Mouse (Mus musculus) hindbrain, embryonic 12.5 days (tissue): ENCODE measurements at regions not wholly inside any gene's neighbourhood (a gene's known extent, or its start where the extent isn't known, plus 50 kb on each side); places are given as distances from the start of the nearest gene placed in this dataset.

Experiments
- ATAC-seq: fragments of 200-750 bp; cut with Nextera tagmentation; 2 replicates; pipeline ENCODE4 v1.8.0; 2017; ENCODE audit warnings: moderate TSS enrichment; ENCODE audit not compliant: low FRiP score
- H3K27ac ChIP-seq: fragments of 300-500 bp; sonication (generic); 2 replicates; pipeline ENCODE4 v1.5.1; 2016; ENCODE audit warnings: mild to moderate bottlenecking
- H3K27me3 ChIP-seq: fragments of 300-500 bp; sonication (generic); 2 replicates; pipeline ENCODE4 v1.6.1; 2016; ENCODE audit warnings: mild to moderate bottlenecking
- H3K36me3 ChIP-seq: fragments of 300-500 bp; sonication (generic); 2 replicates; pipeline ENCODE4 v1.6.1; 2016; ENCODE audit warnings: mild to moderate bottlenecking
- H3K4me1 ChIP-seq: fragments of 300-500 bp; sonication (generic); 2 replicates; pipeline ENCODE4 v1.6.1; 2016
- H3K4me2 ChIP-seq: fragments of 300-500 bp; sonication (generic); replicated peaks from 2 replicates; pipeline ENCODE4 v1.6.1; 2016; ENCODE audit warnings: mild to moderate bottlenecking
- H3K4me3 ChIP-seq: fragments of 300-500 bp; sonication (generic); 2 replicates; pipeline ENCODE4 v1.5.1; 2016; ENCODE audit warnings: mild to moderate bottlenecking
- H3K9ac ChIP-seq: fragments of 300-500 bp; sonication (generic); 2 replicates; pipeline ENCODE4 v1.6.1; 2016; ENCODE audit warnings: mild to moderate bottlenecking, moderate library complexity
- H3K9me3 ChIP-seq: fragments of 300-500 bp; sonication (generic); replicated peaks from 2 replicates; pipeline ENCODE4 v1.6.1; 2016; ENCODE audit warnings: mild to moderate bottlenecking
- WGBS: fragments of 180-500 bp; shearing (Covaris S2); methylation state at CpG from one replicate; pipeline ENCODE4 v1.1.7; 2016; 5-methylcytosine and 5-hydroxymethylcytosine counted together

GRCm38 (mm10) chr14:25341848-25342427, 117.0 kb upstream of the Zmiz1 start:
- Histone ChIP-seq H3K36me3 (no peaks in the 10 kb centered on the region), H3K4me1 (peaks cover 52% of the 10 kb centered on the region), H3K9ac (no peak overlapping the region), H3K27ac (no peak overlapping the region), H3K27me3 (no peaks in the 10 kb centered on the region), H3K4me2 (no peak overlapping the region), H3K9me3 (no peaks in the 10 kb centered on the region), H3K4me3 (no peak overlapping the region)
- 70% methylated on average over 9 of the region's 9 CpGs for WGBS
- ATAC-seq = no peak

- H3K9me3 ChIP-seq = no peaks in the 10 kb centered on the region
- 45% methylated on average over 4 of the region's 4 CpGs for WGBS
- no peak overlapping the region for H3K4me3 ChIP-seq
- H3K27me3 ChIP-seq = no peaks in the 10 kb centered on the region
- no peaks in the 10 kb centered on the region for H3K36me3 ChIP-seq
- no peak for ATAC-seq
- peaks cover 49% of the 10 kb centered on the region for H3K4me1 ChIP-seq
- no peak overlapping the region for H3K4me2 ChIP-seq
- no peak overlapping the region for H3K9ac ChIP-seq
- no peak overlapping the region for H3K27ac ChIP-seq
Observed at GRCm38 (mm10) chr14:25342865-25343565, 116.0 kb upstream of the Zmiz1 start.

GRCm38 (mm10) chr14:25345995-25346394, 113.0 kb upstream of the Zmiz1 start:
- Histone ChIP-seq H3K4me3 (no peak overlapping the region), H3K4me1 (peaks cover 31% of the 10 kb centered on the region), H3K9ac (no peak overlapping the region), H3K27me3 (no peaks in the 10 kb centered on the region), H3K36me3 (no peaks in the 10 kb centered on the region), H3K9me3 (no peaks in the 10 kb centered on the region), H3K27ac (no peak overlapping the region), H3K4me2 (no peak overlapping the region)
- no peak for ATAC-seq
- WGBS = 59% methylated on average over 2 of the region's 2 CpGs

- ATAC-seq = no peak
- Histone ChIP-seq H3K9ac (no peak overlapping the region), H3K4me2 (no peak overlapping the region), H3K4me3 (no peak overlapping the region), H3K27me3 (no peaks in the 10 kb centered on the region), H3K4me1 (peaks cover 22% of the 10 kb centered on the region), H3K36me3 (no peaks in the 10 kb centered on the region), H3K27ac (no peak overlapping the region), H3K9me3 (no peaks in the 10 kb centered on the region)
- WGBS = 73% methylated on average over 7 of the region's 7 CpGs
Observed at GRCm38 (mm10) chr14:25346813-25347610, 112.0 kb upstream of the Zmiz1 start.

GRCm38 (mm10) chr14:25350282-25350964, 108.6 kb upstream of the Zmiz1 start:
- ATAC-seq = no peak
- no peak overlapping the region for H3K4me3 ChIP-seq
- H3K36me3 ChIP-seq = no peaks in the 10 kb centered on the region
- 82% methylated on average over 9 of the region's 9 CpGs for WGBS
- no peak overlapping the region for H3K27ac ChIP-seq
- H3K27me3 ChIP-seq = no peaks in the 10 kb centered on the region
- no peak overlapping the region for H3K9ac ChIP-seq
- H3K4me2 ChIP-seq = no peak overlapping the region
- 0 out of 2 replicates have a peak, but pooled peaks cover 3% of the 10 kb centered on the region for H3K4me1 ChIP-seq
- no peaks in the 10 kb centered on the region for H3K9me3 ChIP-seq

- H3K27me3 ChIP-seq = no peaks in the 10 kb centered on the region
- no peak for ATAC-seq
- no peak overlapping the region for H3K9ac ChIP-seq
- H3K4me3 ChIP-seq = no peak overlapping the region
- H3K36me3 ChIP-seq = no peaks in the 10 kb centered on the region
- no peaks in the 10 kb centered on the region for H3K9me3 ChIP-seq
- H3K4me1 ChIP-seq = 0 out of 2 replicates have a peak, but pooled peaks cover 2% of the 10 kb centered on the region
- no peak overlapping the region for H3K4me2 ChIP-seq
- WGBS = 79% methylated on average over 8 of the region's 8 CpGs
- no peak overlapping the region for H3K27ac ChIP-seq
Observed at GRCm38 (mm10) chr14:25353804-25354203, 105.2 kb upstream of the Zmiz1 start.

- no peak for ATAC-seq
- WGBS = 86% methylated on average over 7 of the region's 7 CpGs
- H3K4me1 ChIP-seq = 0 out of 2 replicates have a peak, but pooled peaks cover 2% of the 10 kb centered on the region
Observed at GRCm38 (mm10) chr14:25354288-25354850, 104.6 kb upstream of the Zmiz1 start.

GRCm38 (mm10) chr14:25357805-25358204, 101.2 kb upstream of the Zmiz1 start:
- H3K27ac ChIP-seq = no peak overlapping the region
- no peaks in the 10 kb centered on the region for H3K36me3 ChIP-seq
- no peaks in the 10 kb centered on the region for H3K27me3 ChIP-seq
- WGBS = 88% methylated on average over 9 of the region's 9 CpGs
- H3K4me3 ChIP-seq = no peak overlapping the region
- no peak for ATAC-seq
- H3K9ac ChIP-seq = no peak overlapping the region
- H3K4me2 ChIP-seq = no peak overlapping the region
- peaks cover 3% of the 10 kb centered on the region; the same call in 1 of the 2 replicates for H3K4me1 ChIP-seq
- H3K9me3 ChIP-seq = no peaks in the 10 kb centered on the region

More at GRCm38 (mm10) chr14:25354288-25354850, 104.6 kb upstream of the Zmiz1 start:
- Histone ChIP-seq H3K27ac (no peak overlapping the region), H3K9me3 (no peaks in the 10 kb centered on the region), H3K4me3 (no peak overlapping the region), H3K36me3 (no peaks in the 10 kb centered on the region), H3K27me3 (no peaks in the 10 kb centered on the region), H3K4me2 (no peak overlapping the region), H3K9ac (no peak overlapping the region)

GRCm38 (mm10) chr14:25359824-25360294, 99.1 kb upstream of the Zmiz1 start:
- no peak overlapping the region for H3K9ac ChIP-seq
- H3K27me3 ChIP-seq = no peaks in the 10 kb centered on the region
- H3K27ac ChIP-seq = no peak overlapping the region
- no peaks in the 10 kb centered on the region for H3K36me3 ChIP-seq
- H3K9me3 ChIP-seq = no peaks in the 10 kb centered on the region
- no peak overlapping the region for H3K4me3 ChIP-seq
- peaks cover 3% of the 10 kb centered on the region; the same call in 1 of the 2 replicates for H3K4me1 ChIP-seq
- no peak overlapping the region for H3K4me2 ChIP-seq
- no peak for ATAC-seq
- WGBS = 96% methylated on average over 3 of the region's 3 CpGs

GRCm38 (mm10) chr14:25360726-25361125, 98.3 kb upstream of the Zmiz1 start:
- no peak overlapping the region for H3K27ac ChIP-seq
- H3K4me1 ChIP-seq = peaks cover 3% of the 10 kb centered on the region; the same call in 1 of the 2 replicates
- H3K4me2 ChIP-seq = no peak overlapping the region
- H3K9me3 ChIP-seq = no peaks in the 10 kb centered on the region
- no peaks in the 10 kb centered on the region for H3K27me3 ChIP-seq
- no peak overlapping the region for H3K4me3 ChIP-seq
- no peak overlapping the region for H3K9ac ChIP-seq
- WGBS = 81% methylated on average over 9 of the region's 9 CpGs
- no peak for ATAC-seq
- H3K36me3 ChIP-seq = no peaks in the 10 kb centered on the region

GRCm38 (mm10) chr14:25361129-25361528, 97.9 kb upstream of the Zmiz1 start:
- H3K4me1 ChIP-seq = peaks cover 3% of the 10 kb centered on the region; the same call in 1 of the 2 replicates
- ATAC-seq = no peak
- H3K27me3 ChIP-seq = no peaks in the 10 kb centered on the region
- WGBS = 78% methylated on average over 3 of the region's 3 CpGs
- H3K4me3 ChIP-seq = no peak overlapping the region
- no peaks in the 10 kb centered on the region for H3K9me3 ChIP-seq
- no peaks in the 10 kb centered on the region for H3K36me3 ChIP-seq
- no peak overlapping the region for H3K9ac ChIP-seq
- H3K27ac ChIP-seq = no peak overlapping the region
- no peak overlapping the region for H3K4me2 ChIP-seq
